Mouse (Mus musculus): ENCODE results near the gene Gm13278.

- TF ChIP-seq CTCF (IDR thresholded peaks at IDR 0.05; ENCODE audit: borderline replicate concordance, insufficient read depth, low read length): no peak
- no peak for TF ChIP-seq POLR2A (IDR thresholded peaks at IDR 0.05; ENCODE audit: low read depth, low read length)
Measured at GRCm38 (mm10) chr4:88815928-88816327, 24.6 kb downstream of the Gm13278 start, which contains the start of gene Ifna7.

All from embryonic fibroblast, embryonic 13.5 days (primary cell).